Mouse (Mus musculus) urinary bladder, postnatal 25 days (tissue): ENCODE data around the gene Scn3a.
A peak's percentile ranks its signal among the peaks of the same experiment; 100 is the strongest.

Experiments
- DNase-seq: peaks from one replicate; pipeline ENCODE4 v3.0.0; 2022; ENCODE audit warnings: low spot score

The Scn3a gene

GRCm38 (mm10) chr2:65566793-65567787 lies at the start of gene Scn3a:
TSS of gene Scn3a (minus strand) at chr2:65567627.
- peak; percentile 14 for DNase-seq

GRCm38 (mm10) chr2:65611887-65612286 lies 44.5 kb upstream of the Scn3a start:
- no peak for DNase-seq

- DNase-seq, result no peak
Measured at GRCm38 (mm10) chr2:65607813-65608212, 40.4 kb upstream of the Scn3a start.

GRCm38 (mm10) chr2:65587679-65588078 lies 20.3 kb upstream of the Scn3a start:
- no peak for DNase-seq

- DNase-seq, result no peak
Measured at GRCm38 (mm10) chr2:65567925-65568324, 498 bp upstream of the Scn3a start.

GRCm38 (mm10) chr2:65563898-65564297 lies 3.5 kb downstream of the Scn3a start:
- DNase-seq, result no peak

GRCm38 (mm10) chr2:65557719-65558118 lies 9.7 kb downstream of the Scn3a start:
- DNase-seq, result no peak

GRCm38 (mm10) chr2:65554662-65555061 lies 12.8 kb downstream of the Scn3a start:
- DNase-seq, result no peak

GRCm38 (mm10) chr2:65553473-65553872 lies 14.0 kb downstream of the Scn3a start:
- DNase-seq, result no peak

- no peak for DNase-seq
Measured at GRCm38 (mm10) chr2:65552727-65553126, 14.7 kb downstream of the Scn3a start.

- no peak for DNase-seq
Measured at GRCm38 (mm10) chr2:65552222-65552621, 15.2 kb downstream of the Scn3a start.

- no peak for DNase-seq
Measured at GRCm38 (mm10) chr2:65551736-65552135, 15.7 kb downstream of the Scn3a start.

GRCm38 (mm10) chr2:65550564-65550963 lies 16.9 kb downstream of the Scn3a start:
- no peak for DNase-seq

- no peak for DNase-seq
Measured at GRCm38 (mm10) chr2:65548665-65549064, 18.8 kb downstream of the Scn3a start.

- DNase-seq, result no peak
Measured at GRCm38 (mm10) chr2:65547341-65547740, 20.1 kb downstream of the Scn3a start.

- DNase-seq, result no peak
Measured at GRCm38 (mm10) chr2:65542906-65543592, 24.4 kb downstream of the Scn3a start.

- DNase-seq, result no peak
Measured at GRCm38 (mm10) chr2:65541781-65542180, 25.6 kb downstream of the Scn3a start.

- no peak for DNase-seq
Measured at GRCm38 (mm10) chr2:65538436-65538835, 29.0 kb downstream of the Scn3a start.

GRCm38 (mm10) chr2:65532127-65532854 lies 35.1 kb downstream of the Scn3a start:
- DNase-seq, result no peak

- no peak for DNase-seq
Measured at GRCm38 (mm10) chr2:65529148-65529547, 38.3 kb downstream of the Scn3a start.

- DNase-seq, result no peak
Measured at GRCm38 (mm10) chr2:65516703-65517102, 50.7 kb downstream of the Scn3a start.

GRCm38 (mm10) chr2:65508217-65508616 lies 59.2 kb downstream of the Scn3a start:
- no peak for DNase-seq
